Mouse (Mus musculus) layer of hippocampus, postnatal 10 days (tissue): Measurements from ENCODE around the gene Ndufv1. TPM values are rescaled to one million over a fixed set of nuclear protein-coding genes. Genes with fewer than 3 reads are reported as not detected.

ENCODE experiments used
- DNase-seq, 2 experiments: peaks; one replicate each; pipeline ENCODE4 v3.0.0; 2021; ENCODE audit warnings: low spot score in 2 of 2
- total RNA-seq, 2 experiments: library from RNA; stranded (reverse); gene quantifications; 2 replicates each; pipeline ENCODE4 v1.2.3; 2021

The Ndufv1 gene
- total RNA-seq, 2 experiments from 2014 or later, result 197 to 207 TPM

DNA sequence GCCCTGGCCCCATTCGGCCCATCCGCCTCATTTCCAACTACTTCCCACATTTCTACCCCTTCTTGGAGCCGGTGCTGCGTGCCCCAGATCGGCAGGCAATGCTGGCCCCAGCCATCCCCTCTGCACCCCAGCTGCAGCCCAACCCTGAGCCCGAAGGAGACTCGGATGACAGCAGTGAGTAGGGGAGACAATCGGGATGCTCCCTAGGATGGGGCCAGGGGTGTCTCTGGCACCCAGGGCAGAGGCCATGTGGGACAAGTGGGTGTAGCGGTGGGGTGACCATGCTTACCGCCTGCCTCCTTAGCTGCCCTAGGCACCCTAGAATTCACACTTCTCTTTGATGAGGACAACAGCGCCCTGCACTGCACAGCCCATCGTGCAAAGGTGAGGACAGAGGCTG lies 9.0 kb downstream of the Ndufv1 start:
- DNase-seq, result no peak

DNA sequence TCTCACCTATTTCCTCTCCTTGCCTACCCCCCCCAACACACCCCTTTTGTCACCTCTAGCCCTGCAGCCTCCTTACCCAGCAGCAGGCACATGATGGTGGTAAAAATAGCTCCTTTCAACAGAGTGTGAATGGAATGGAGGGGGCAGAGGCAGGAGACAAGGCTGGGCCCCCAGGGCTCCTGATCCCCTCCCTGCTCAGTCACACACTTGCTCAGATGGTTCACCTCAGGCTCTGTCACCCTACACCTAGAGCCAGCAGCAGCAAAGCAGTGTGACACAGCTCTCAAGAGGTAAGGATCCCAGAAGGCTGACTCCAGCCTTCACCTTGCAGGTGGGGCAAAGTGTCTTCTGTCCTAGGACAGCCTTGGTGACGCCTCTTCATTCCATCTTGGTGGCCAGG lies 9.5 kb downstream of the Ndufv1 start, which contains the start of gene Doc2g:
Gene Doc2g, plus strand, starts transcription at position 202 of the 400 bp plus-strand sequence.
- no peak for DNase-seq

- DNase-seq, result no peak
Observed at GRCm38 (mm10) chr19:4001752-4002151, 10.9 kb downstream of the Ndufv1 start.

DNA sequence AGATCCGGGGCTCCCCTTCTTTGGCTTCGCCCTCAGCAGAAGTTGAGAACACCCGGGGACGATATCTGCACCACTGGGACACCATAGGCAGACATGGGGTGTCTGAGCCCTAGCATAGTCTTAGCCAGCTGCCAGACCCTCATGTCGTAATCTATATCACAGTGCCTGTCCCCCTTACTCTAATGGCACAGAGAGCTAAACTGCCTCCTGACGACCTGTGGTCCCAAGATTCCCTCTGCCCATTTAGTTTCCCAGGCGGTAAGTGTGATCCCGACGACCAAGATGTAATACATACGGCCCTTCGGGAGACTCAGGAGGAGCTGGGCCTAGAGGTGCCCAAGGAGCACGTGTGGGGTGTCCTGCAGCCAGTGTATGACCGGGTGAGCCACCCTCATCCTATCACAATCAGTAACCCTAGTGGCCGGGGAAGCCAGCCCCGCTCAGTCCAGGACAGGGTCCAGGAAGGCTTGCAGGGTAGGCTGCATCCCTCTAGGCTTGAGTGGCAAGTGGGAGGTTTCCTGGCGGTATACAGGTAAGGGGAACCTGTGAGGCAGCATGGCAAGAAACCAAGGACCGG lies 11.6 kb downstream of the Ndufv1 start:
- no peak for DNase-seq

- DNase-seq, result peak; percentile 95 to 96
Observed at GRCm38 (mm10) chr19:4000119-4000900, 12.3 kb downstream of the Ndufv1 start, which contains the start of the genes Nudt8 and Gm49405. Gene Nudt8 (plus strand): TSS chr19:4000580. Gene Gm49405 (plus strand): TSS chr19:4000626.

- no peak for DNase-seq
Observed at GRCm38 (mm10) chr19:3999121-3999730, 13.4 kb downstream of the Ndufv1 start.

- DNase-seq, result no peak
Observed at GRCm38 (mm10) chr19:3998335-3998734, 14.3 kb downstream of the Ndufv1 start.

- no peak for DNase-seq
Observed at GRCm38 (mm10) chr19:3997231-3997630, 15.4 kb downstream of the Ndufv1 start.

DNA sequence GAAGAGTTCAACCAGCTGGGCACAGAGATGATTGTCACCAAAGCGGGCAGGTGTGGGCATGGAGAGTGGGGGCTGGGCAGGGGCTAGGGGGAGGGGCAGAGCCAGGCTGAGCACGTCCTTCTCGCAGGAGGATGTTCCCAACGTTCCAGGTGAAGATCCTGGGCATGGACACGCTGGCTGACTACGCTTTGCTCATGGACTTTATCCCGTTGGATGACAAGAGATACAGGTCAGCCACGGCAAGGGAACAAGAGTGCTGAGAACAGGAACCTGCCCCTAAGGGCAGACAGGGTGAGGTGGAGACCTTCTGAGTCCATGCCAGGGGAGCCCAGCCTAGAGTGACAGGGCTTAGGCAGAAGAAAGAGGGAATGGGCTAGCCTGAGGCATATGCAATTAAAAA lies 15.9 kb downstream of the Ndufv1 start:
- no peak for DNase-seq

- DNase-seq, result no peak
Observed at GRCm38 (mm10) chr19:3996106-3996505, 16.5 kb downstream of the Ndufv1 start.

DNA sequence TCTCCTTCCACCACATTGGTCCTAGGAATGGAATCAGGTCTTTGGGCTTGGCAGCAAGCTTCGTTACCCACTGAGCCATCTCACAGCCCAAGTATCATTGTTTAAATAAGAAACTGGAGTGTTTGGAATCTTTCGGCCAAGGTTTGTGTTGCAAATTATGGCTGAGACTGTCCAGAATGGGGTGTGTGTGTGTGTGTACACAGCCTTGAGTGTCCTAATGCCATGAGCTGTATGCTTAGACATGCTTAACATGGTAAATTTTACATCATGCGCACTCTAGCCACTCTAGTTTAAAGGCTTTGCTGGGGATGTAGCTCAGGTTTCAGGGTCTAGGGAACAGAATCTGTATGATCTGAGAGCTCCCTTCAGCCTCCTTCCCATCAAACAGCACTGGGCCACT lies 17.1 kb downstream of the Ndufv1 start:
- no peak for DNase-seq

- DNase-seq, result no peak
Observed at GRCm38 (mm10) chr19:3994932-3995331, 17.7 kb downstream of the Ndufv1 start.

DNA sequence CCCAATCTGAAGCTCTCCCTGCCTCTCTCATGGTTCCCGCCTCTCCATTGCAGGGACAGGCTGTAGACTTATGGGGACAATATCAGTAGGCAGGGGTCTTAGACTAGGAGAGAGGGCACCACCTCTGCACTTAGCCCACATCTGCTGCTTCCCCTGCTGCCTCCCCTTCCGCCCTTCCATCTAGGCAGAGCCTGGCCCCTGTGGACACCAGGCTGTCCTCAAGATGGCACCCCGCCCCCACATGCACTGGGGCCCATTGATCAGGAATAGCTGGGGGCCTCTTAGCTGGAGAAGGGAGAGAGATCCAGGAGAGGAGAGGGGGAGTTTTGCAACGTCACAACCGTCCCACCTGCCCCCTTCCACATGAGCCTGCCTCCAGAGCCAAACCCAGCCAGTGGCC lies 20.2 kb downstream of the Ndufv1 start, which contains the start of gene Tbx10:
Gene Tbx10, plus strand, starts transcription at position 337 of the 400 bp plus-strand sequence.
- DNase-seq, result no peak

DNA sequence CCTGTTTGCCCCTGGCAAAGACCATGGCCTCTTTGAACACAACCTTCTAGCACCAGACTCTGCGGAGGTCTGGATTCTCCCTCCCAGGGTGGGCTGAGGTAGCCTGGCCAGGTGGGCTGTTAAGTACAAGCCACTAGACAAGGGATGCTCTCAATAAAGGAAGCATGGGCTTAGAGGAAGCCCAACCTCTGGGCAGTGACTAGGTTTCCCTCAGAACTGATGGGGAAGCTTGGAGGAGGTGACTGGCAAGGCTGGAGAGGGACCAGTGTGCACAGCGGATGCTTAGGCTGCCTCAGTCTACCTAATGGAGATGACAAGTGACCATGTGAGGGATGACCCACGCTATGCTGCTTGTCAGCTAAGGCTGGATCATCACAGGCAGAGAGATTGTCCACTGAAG lies 20.6 kb downstream of the Ndufv1 start:
- DNase-seq, result no peak

GRCm38 (mm10) chr19:3991562-3991961 lies 21.0 kb downstream of the Ndufv1 start:
- no peak for DNase-seq

DNA sequence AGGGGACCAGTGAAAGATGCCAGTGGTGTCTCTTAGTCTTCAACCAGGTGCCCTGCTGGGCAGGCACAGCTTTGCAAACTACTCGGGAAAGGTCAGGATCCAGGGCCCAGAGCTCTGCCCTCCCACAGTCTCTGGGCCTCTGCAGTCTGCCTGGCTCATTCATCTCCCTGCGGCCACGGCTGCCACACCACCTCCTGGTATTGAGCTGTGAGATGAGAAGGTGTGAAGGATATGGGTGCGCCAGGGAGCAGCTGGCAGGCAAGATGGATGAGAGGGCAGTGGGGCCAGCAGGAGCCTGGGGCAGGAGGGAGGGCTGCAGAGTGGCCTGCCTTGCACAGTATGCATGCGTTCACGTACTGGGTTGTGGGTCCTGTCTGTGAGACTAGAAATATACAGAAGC lies 21.8 kb downstream of the Ndufv1 start:
- DNase-seq, result no peak

- no peak for DNase-seq
Observed at GRCm38 (mm10) chr19:3988750-3989149, 23.9 kb downstream of the Ndufv1 start.

DNA sequence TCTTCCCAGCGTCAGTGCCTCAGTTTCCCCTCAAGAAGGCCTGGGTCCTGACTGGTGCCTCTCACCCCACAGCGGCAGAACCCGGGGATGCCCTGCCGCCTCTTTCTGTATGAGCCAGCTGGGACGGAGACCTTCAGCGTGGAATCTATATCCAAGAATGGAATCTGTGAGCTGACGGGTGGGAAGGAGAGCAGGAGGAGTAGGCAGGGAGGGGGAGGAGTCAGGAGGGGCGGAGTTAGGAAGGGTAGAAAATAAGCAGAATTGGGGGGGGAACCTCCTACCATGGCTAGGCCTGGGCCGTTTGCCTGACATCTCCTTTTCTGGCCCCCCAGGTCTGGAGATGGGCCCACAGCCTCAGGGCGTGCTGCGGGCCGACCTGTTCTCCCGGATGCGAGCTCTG lies 24.5 kb downstream of the Ndufv1 start:
- no peak for DNase-seq

DNA sequence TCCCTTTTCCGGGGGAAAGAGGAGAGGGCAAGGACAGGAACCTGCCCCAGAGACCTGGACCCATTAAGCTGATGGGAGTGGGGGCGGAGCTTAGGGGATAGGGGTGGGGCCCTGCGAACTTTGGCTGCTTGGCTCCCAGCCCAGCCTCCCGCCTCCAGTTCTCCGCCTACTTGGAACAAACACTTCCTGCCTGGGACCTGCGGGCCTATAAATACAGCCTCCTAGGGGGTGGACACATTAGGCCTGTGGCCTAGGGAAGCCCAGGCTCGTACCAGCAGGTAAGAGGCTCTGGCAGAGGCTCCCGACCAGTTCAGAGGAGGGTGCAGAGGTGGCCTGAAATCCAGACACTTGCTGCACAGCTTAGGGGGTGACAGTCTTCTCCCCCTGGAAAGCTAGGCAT lies 26.3 kb downstream of the Ndufv1 start, which contains the start of gene Acy3:
Gene Acy3, plus strand, starts transcription at position 237 of the 400 bp plus-strand sequence.
- DNase-seq, result peak; percentile 37 to 60

DNA sequence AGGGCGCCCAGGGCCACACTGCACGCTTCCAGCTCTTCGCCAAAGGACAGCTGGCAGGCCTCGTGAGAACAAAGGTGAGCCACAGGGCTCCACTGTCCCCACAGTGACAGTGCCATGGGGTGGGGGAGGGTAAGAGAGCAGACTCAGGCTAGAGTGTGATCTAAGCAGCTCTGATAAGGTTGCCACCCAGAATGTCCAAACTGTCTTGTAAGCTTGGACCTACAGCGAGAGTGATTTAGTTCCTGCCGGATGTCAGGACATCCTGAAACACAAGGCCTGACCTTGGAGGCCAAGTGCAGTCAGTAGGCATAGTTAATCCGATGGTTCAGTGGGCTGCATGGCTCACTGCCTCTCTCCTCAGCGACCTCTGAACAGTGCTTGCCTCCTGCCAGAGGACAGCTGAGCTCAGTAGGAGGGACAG lies 27.3 kb downstream of the Ndufv1 start:
- DNase-seq, result no peak

DNA sequence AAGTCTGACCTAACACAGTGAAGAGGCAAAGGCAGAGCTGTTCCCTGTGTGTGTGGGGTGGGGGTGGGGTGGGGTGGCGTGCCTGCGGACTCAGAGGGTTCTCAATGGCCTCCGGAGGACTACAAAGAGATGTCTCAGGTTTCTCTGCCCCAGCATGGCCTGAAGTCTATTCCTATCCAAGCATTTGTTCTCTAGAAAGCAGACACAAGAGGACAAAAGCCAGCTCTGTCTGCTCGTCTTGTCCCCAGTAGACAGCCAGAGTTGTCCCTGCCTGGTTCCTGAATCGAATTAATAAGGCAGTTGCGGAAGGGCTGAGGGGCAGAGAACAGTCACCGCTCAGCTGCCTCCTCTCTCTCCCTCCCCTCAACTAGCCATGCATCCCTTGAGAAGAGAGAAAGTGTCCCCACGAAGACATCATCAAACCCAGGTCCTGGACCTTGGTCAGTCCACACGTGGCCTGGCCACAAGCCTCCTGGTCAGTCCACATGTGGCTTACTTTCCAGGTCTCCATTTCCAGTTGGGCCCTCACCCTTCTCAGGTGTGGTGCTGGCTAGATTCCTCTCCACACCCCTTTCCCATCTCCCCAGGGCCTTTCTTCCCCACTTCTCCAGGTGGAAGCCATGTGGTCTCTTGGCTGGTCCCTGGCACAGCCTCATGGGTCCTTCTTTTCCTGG lies 28.9 kb downstream of the Ndufv1 start:
- DNase-seq, result no peak

GRCm38 (mm10) chr19:3980917-3981316 lies 31.7 kb downstream of the Ndufv1 start:
- DNase-seq, result no peak
